Mouse (Mus musculus) heart, postnatal 10 days (tissue): ENCODE measurements at regions not wholly inside any gene's neighbourhood (a gene's known extent, or its start where the extent isn't known, plus 50 kb on each side); places are given as distances from the start of the nearest gene placed in this dataset.
"Not testable (repeated sequence)": the region's sequence is repeated elsewhere in the genome, so short reads cannot be mapped to it uniquely, and the experiment has no call there.

Experiments
- DNase-seq, 2 experiments: peaks; one replicate each; pipeline ENCODE4 v3.0.0; 2021
- intact Hi-C: fragments of 180-260 bp; cut with DNase I; formaldehyde crosslinking; loops from one replicate; pipeline ENCODE4 v1.15.1; 2025

- intact Hi-C loops = no loop called here
- no peak for DNase-seq
Measured at GRCm38 (mm10) chr12:97218445-97218844, 1040.8 kb downstream of the Galc start.

GRCm38 (mm10) chr12:97217608-97218007 lies 1041.7 kb downstream of the Galc start:
- DNase-seq = no peak
- intact Hi-C loops = no loop called here

GRCm38 (mm10) chr12:97203636-97204389 lies 1055.4 kb downstream of the Galc start:
- no peak for DNase-seq
- intact Hi-C loops = no loop called here

- DNase-seq = no peak
- intact Hi-C loops = no loop called here
Measured at GRCm38 (mm10) chr12:97161853-97162252, 1097.4 kb downstream of the Galc start.

GRCm38 (mm10) chr12:97161429-97161828 lies 1097.8 kb downstream of the Galc start:
- intact Hi-C loops = no loop called here
- no peak for DNase-seq

- intact Hi-C loops = no loop called here
- no peak for DNase-seq
Measured at GRCm38 (mm10) chr12:97158332-97158731, 1100.9 kb downstream of the Galc start.

- intact Hi-C loops = no loop called here
- no peak for DNase-seq
Measured at GRCm38 (mm10) chr12:97157748-97158147, 1101.5 kb downstream of the Galc start.

GRCm38 (mm10) chr12:97156499-97157110 lies 1102.7 kb downstream of the Galc start:
- intact Hi-C loops = no loop called here
- DNase-seq = no peak

GRCm38 (mm10) chr12:97142720-97143119 lies 1116.5 kb downstream of the Galc start:
- intact Hi-C loops = no loop called here

GRCm38 (mm10) chr12:97137924-97138323 lies 1121.3 kb downstream of the Galc start:
- intact Hi-C loops = no loop called here
- DNase-seq = no peak

More at GRCm38 (mm10) chr12:97142720-97143119, 1116.5 kb downstream of the Galc start:
- no peak for DNase-seq

- DNase-seq = peak; percentile 0 to 25
- intact Hi-C loops = no loop called here
Measured at GRCm38 (mm10) chr12:97130276-97130675, 1129.0 kb downstream of the Galc start.

- intact Hi-C loops = no loop called here
- DNase-seq = no peak
Measured at GRCm38 (mm10) chr12:97090577-97091214, 1168.6 kb downstream of the Galc start.

- DNase-seq, intact Hi-C loops: not testable (repeated sequence)
Measured at GRCm38 (mm10) chr12:97061352-97061895, 1197.8 kb downstream of the Galc start.

- DNase-seq = no peak
- intact Hi-C loops = no loop called here
Measured at GRCm38 (mm10) chr12:97047674-97048073, 1211.6 kb downstream of the Galc start.
